Mouse (Mus musculus) neural tube, embryonic 12.5 days (tissue): ENCODE results near the gene Acoxl. TPM values are rescaled to one million over a fixed set of nuclear protein-coding genes. Genes with fewer than 3 reads are reported as not detected.

Experiments
- ATAC-seq: fragments of 200-750 bp; cut with Nextera tagmentation; 2 replicates; pipeline ENCODE4 v1.8.0; 2017; ENCODE audit warnings: low read depth, mild to moderate bottlenecking, moderate TSS enrichment, moderate library complexity; ENCODE audit not compliant: low FRiP score
- H3K27ac ChIP-seq: fragments of 300-500 bp; sonication (generic); 2 replicates; pipeline ENCODE4 v1.5.1; 2016
- H3K27me3 ChIP-seq: fragments of 300-500 bp; sonication (generic); replicated peaks from 2 replicates; pipeline ENCODE4 v1.6.1; 2016; ENCODE audit warnings: mild to moderate bottlenecking
- H3K36me3 ChIP-seq: fragments of 300-500 bp; sonication (generic); 2 replicates; pipeline ENCODE4 v1.6.1; 2016; ENCODE audit warnings: mild to moderate bottlenecking
- H3K4me1 ChIP-seq: fragments of 300-500 bp; sonication (generic); 2 replicates; pipeline ENCODE4 v1.6.1; 2016
- H3K4me2 ChIP-seq: fragments of 300-500 bp; sonication (generic); replicated peaks from 2 replicates; pipeline ENCODE4 v1.6.1; 2016; ENCODE audit warnings: mild to moderate bottlenecking
- H3K4me3 ChIP-seq: fragments of 300-500 bp; sonication (generic); 2 replicates; pipeline ENCODE4 v1.5.1; 2016
- H3K9ac ChIP-seq: fragments of 300-500 bp; sonication (generic); 2 replicates; pipeline ENCODE4 v1.6.1; 2016; ENCODE audit warnings: mild to moderate bottlenecking
- H3K9me3 ChIP-seq: fragments of 300-500 bp; sonication (generic); 2 replicates; pipeline ENCODE4 v1.6.1; 2016; ENCODE audit warnings: mild to moderate bottlenecking
- WGBS: fragments of 180-500 bp; shearing (Covaris S2); methylation state at CpG from one replicate; pipeline ENCODE4 v1.1.7; 2016; 5-methylcytosine and 5-hydroxymethylcytosine counted together
- polyA plus RNA-seq: library from polyadenylated mRNA; unstranded; fragments of >200 nt; fragmentation: Nextera tagmentation; extraction: Ambion mirVana; gene quantifications from 2 replicates; pipeline ENCODE4 v1.2.1, GENCODE M21; 2016

Gene Acoxl
- polyA plus RNA-seq, 1 experiment from 2014 or later: not detected

DNA sequence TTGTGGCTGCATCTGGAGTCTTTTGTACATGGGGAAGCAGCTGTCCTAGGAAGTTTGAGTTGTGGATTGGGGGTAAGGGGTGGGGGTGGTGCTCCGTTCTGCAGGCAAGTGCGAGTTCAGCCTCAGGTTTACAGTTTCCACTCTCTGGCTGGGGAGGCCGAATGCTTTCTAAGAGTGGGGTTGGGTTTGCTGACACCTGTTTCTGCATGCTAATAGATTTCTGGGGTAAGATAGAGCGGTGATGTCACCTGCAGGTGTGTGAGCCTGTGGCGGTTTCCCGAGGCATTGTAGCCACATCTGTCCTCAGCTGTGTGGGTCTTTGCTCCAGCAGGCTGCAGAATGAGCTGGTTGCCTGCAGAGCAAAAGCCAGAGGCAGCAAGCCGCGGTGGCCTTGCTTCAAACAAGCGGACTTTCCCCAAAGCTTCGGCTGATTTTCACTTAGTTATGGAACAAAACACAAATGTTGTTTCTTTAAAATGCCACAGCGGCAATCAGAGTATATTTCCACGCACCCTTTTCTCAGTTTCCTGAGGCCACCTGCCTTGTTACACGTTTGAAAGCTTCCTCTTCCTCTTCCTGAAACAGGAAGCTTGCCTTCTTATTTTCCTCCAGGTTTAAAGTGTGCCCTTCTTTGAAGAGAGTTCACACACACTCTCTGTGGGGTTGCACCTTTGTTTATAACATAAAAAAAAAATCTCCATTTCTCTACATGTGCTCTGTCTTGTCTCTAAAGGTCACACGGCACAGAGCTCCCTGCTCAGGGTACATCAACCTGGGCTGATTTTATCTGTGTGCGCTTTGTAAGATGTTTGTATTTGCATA lies 89.0 kb downstream of the Acoxl start:
- no peaks in the 10 kb centered on the region for H3K27me3 ChIP-seq
- no peak for ATAC-seq
- 31% methylated on average over 15 of the region's 15 CpGs for WGBS
- H3K4me3 ChIP-seq: no peak overlapping the region
- H3K4me2 ChIP-seq: no peak overlapping the region
- no peaks in the 10 kb centered on the region for H3K36me3 ChIP-seq
- no peak overlapping the region for H3K27ac ChIP-seq
- H3K4me1 ChIP-seq: peaks cover 17% of the 10 kb centered on the region
- H3K9ac ChIP-seq: no peak overlapping the region
- no peaks in the 10 kb centered on the region for H3K9me3 ChIP-seq

DNA sequence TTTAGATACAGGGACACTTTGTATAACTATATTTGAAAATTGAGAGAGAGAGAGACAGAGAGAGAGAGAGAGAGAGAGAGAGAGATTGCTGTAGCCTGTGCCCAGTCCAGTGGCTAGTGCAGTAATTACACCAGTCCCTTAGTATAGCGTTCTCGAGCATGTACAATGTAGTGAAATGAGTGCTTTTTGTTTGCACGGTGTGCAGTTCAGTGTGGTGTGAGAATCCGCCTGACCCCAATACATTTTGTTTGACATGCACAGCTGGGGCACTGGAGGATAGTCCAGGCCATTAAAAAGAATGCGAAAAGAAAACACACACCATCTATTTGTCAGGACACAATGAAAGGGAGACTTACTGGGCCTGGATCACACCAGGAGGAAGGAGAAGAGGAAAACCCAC lies 89.6 kb downstream of the Acoxl start:
- 8% methylated on average over 5 of the region's 5 CpGs for WGBS
- Histone ChIP-seq H3K4me3 (no peak overlapping the region), H3K4me1 (peaks cover 17% of the 10 kb centered on the region), H3K9me3 (no peaks in the 10 kb centered on the region), H3K27me3 (no peaks in the 10 kb centered on the region), H3K9ac (no peak overlapping the region), H3K4me2 (no peak overlapping the region), H3K36me3 (no peaks in the 10 kb centered on the region), H3K27ac (no peak overlapping the region)
- ATAC-seq: peak; percentile 25; the same call in 1 of the 2 replicates

DNA sequence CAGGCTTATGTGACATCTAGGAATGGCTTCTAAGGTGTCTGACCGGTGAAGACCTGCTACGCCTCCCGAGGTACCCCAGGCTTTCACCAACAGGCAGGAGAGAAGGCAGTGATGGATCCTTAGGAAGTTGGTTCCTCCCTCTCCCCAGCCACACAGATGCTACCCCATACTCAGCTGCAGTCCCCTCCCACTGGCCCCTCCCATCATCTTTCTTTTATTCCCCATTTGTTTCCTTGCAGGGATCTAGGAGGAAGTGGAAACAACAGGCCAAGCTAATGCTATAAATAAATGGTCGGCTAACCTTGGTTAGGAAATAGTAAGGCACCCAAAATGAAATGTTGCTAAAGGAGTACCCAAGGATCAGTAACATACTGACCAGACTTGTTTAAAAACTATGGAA lies 90.2 kb downstream of the Acoxl start:
- H3K27ac ChIP-seq: no peak overlapping the region
- no peak overlapping the region for H3K4me3 ChIP-seq
- ATAC-seq: no peak
- H3K9ac ChIP-seq: no peak overlapping the region
- no peaks in the 10 kb centered on the region for H3K27me3 ChIP-seq
- no peaks in the 10 kb centered on the region for H3K9me3 ChIP-seq
- H3K4me1 ChIP-seq: peaks cover 17% of the 10 kb centered on the region
- H3K36me3 ChIP-seq: no peaks in the 10 kb centered on the region
- no peak overlapping the region for H3K4me2 ChIP-seq
- 41% methylated on average over 4 of the region's 4 CpGs for WGBS

DNA sequence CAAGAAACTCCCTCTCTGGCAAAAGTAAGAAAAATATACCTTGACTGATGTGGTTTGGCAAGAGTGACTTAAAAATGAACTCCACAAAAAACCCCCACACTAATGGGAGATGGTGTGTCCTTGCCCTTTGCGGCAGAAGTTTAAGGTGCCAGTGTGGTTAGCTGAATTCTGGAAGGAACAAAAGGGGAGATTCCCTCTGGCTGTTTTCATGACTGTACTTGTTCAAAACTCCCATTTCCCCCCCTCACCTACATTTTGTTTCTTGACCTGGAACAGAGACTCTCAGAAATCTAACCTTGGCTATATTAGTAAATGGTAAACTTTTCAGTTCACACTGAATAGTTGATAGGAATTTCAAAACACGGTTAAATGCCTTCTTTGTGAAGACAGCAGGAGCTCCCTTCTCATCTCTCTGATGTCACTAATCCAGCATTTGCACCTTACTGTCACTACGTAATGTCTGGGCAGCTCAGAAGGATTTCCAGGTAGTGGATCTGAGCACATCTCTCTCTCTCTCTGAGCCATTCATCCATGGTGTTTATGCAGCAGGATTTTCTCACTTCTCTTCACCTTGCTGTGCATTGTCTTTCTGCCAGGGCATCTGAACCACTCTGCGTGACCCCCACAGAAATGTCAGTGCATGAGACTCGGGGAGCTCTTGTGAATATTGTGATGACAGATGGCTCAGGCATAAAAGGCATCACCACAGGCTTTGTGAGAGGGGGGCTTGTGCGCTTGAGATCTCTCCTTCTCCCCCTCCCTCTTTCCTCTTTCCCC lies 91.5 kb downstream of the Acoxl start:
- no peak overlapping the region for H3K9ac ChIP-seq
- H3K27me3 ChIP-seq: no peaks in the 10 kb centered on the region
- WGBS: 66% methylated on average over 6 of the region's 6 CpGs
- H3K36me3 ChIP-seq: no peaks in the 10 kb centered on the region
- H3K4me1 ChIP-seq: peaks cover 17% of the 10 kb centered on the region
- H3K4me3 ChIP-seq: no peak overlapping the region
- H3K9me3 ChIP-seq: no peaks in the 10 kb centered on the region
- no peak overlapping the region for H3K27ac ChIP-seq
- no peak for ATAC-seq
- H3K4me2 ChIP-seq: no peak overlapping the region

DNA sequence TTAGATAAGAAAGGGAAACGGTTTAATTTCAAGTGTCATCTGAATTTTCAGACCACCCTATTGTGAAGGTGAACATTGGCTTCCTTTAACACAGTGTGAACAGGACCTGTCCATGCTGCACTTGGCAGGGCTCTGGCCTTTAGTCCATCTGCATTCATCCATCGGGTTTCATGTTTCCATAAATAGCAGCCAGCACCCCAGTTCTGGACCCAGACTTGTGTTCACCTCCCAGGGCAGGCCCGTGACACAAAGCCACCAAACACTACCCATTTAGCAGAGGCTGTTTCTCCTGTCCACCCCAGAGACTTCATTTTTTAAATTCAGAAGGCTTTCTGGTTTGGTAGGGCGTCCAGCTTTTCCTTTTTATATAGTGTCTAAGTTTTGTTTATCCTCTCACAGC lies 92.9 kb downstream of the Acoxl start:
- peaks cover 17% of the 10 kb centered on the region for H3K4me1 ChIP-seq
- H3K9ac ChIP-seq: no peak overlapping the region
- H3K4me3 ChIP-seq: no peak overlapping the region
- H3K36me3 ChIP-seq: no peaks in the 10 kb centered on the region
- no peak overlapping the region for H3K27ac ChIP-seq
- no peaks in the 10 kb centered on the region for H3K9me3 ChIP-seq
- 84% methylated on average over 4 of the region's 4 CpGs for WGBS
- ATAC-seq: no peak
- H3K4me2 ChIP-seq: no peak overlapping the region
- H3K27me3 ChIP-seq: no peaks in the 10 kb centered on the region

DNA sequence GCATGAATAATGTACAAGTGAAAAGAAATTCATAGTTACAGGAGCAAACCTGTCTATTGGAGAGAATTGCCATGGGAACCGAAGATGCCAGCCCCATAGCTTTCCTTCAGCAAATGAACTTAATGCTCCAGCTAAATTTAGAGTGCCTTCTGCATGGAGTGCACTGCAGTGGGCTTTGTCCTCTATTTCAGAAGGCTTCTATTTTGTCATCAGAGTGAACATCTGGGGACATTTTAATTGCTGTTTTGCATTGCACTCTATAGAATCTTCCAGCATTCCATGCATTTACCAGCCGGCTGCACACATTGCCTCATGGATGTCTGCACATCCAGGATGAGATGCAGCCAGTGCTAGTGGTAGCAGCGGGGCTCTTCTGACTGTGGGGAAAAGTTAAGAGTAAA lies 94.9 kb downstream of the Acoxl start:
- Histone ChIP-seq H3K9ac (no peak overlapping the region), H3K27me3 (no peaks in the 10 kb centered on the region), H3K4me2 (no peak overlapping the region), H3K27ac (no peak overlapping the region), H3K4me3 (no peak overlapping the region), H3K36me3 (no peaks in the 10 kb centered on the region), H3K4me1 (peaks cover 4% of the 10 kb centered on the region), H3K9me3 (no peaks in the 10 kb centered on the region)
- WGBS: 85% methylated on average over 3 of the region's 3 CpGs
- no peak for ATAC-seq

DNA sequence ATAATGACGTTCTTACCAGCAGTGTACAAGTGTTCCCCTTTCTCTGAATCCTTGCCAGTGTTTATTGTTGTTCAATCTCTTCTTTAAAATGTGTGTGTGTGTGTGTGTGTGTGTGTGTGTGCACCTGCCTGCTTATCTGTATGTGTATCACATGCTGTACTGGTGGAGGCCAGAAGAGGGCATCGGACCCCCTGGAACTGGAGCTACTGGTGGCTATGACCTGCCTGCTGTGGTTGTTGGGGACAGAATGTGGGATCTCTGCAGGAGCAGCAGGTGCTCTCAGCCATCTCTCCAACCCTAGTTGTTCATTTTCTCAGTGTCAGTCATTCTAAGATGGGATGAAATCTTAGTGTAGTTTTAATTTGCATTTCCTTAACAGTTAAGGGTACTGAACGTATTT lies 98.4 kb downstream of the Acoxl start:
- no peaks in the 10 kb centered on the region for H3K4me1 ChIP-seq
- no peak overlapping the region for H3K4me2 ChIP-seq
- H3K9me3 ChIP-seq: no peaks in the 10 kb centered on the region
- no peak overlapping the region for H3K4me3 ChIP-seq
- H3K27ac ChIP-seq: no peak overlapping the region
- ATAC-seq: no peak
- H3K9ac ChIP-seq: no peak overlapping the region
- 94% methylated on average over 3 of the region's 3 CpGs for WGBS
- H3K36me3 ChIP-seq: no peaks in the 10 kb centered on the region
- no peaks in the 10 kb centered on the region for H3K27me3 ChIP-seq

DNA sequence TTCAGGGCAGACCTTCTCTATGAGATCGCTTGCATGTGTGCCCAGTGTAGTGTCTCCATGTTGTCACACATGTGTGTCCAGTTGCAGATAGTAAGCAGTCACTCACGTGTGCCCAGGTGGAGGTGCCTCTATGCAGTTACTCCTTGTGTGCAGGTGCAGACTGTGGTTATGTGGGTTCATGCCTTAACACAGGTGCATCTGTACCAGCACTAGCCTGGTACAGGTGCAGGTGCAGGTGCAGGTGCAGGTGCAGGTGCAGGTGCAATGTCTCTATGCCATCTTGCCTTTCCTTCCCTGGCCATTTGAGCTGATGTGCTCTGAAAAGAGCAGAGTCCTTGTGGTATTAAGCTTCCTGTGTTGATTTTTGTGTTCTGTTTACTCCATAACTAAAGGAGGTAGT lies 100.5 kb downstream of the Acoxl start:
- no peak for ATAC-seq
- 85% methylated on average over 2 of the region's 2 CpGs for WGBS
- no peak overlapping the region for H3K4me2 ChIP-seq
- no peak overlapping the region for H3K9ac ChIP-seq
- H3K27me3 ChIP-seq: no peaks in the 10 kb centered on the region
- H3K36me3 ChIP-seq: no peaks in the 10 kb centered on the region
- H3K4me3 ChIP-seq: no peak overlapping the region
- H3K9me3 ChIP-seq: no peaks in the 10 kb centered on the region
- no peak overlapping the region for H3K27ac ChIP-seq
- H3K4me1 ChIP-seq: no peaks in the 10 kb centered on the region

DNA sequence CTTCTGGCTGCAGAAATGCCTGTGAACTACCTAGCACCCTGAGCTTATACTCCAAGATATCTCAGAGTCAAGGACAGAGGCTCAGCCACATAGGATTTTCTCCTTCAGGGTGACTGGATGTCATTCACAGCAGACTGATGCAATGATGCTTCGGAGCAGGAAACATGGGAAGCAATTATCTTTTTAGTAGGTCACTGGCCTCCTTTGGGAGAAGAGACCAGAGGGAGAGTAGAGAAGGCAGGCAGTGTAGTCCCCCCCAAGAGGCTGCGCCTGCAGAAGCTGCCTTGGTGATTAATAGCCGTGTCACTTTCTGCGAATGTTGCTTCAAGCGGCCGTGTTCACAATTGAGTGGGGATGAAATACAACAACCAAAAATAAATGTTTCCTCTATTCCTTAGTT lies 121.9 kb downstream of the Acoxl start:
- H3K36me3 ChIP-seq: no peaks in the 10 kb centered on the region
- H3K27me3 ChIP-seq: no peaks in the 10 kb centered on the region
- 0 out of 2 replicates have a peak, but pooled peaks have one; percentile 44 for ATAC-seq
- no peak overlapping the region for H3K9ac ChIP-seq
- WGBS: 30% methylated on average over 6 of the region's 6 CpGs
- peak overlapping the region; percentile 32 for H3K4me2 ChIP-seq
- H3K4me3 ChIP-seq: no peak overlapping the region
- H3K9me3 ChIP-seq: no peaks in the 10 kb centered on the region
- no peak overlapping the region for H3K27ac ChIP-seq
- peaks cover 11% of the 10 kb centered on the region for H3K4me1 ChIP-seq

DNA sequence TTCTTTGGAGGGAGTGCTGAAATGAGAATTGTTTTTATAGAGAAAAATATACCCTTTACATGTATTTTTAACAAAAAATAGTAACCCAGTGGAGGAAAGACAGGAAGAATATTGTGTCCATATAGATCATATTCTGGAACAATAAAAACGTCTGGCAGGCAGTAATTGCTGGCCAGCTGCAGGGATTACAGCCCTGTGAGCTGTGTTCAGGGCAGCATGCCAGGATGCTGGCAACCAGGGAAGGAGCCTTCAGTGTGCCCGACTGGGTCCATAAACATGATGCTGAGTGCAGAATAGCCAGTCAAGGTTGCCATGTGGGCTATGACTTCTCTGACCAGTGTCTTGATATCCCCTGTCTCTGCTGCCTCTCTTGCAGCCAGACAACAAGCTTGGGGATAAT lies 122.5 kb downstream of the Acoxl start:
- no peak for ATAC-seq
- Histone ChIP-seq H3K27me3 (no peaks in the 10 kb centered on the region), H3K4me2 (no peak overlapping the region), H3K9me3 (no peaks in the 10 kb centered on the region), H3K36me3 (no peaks in the 10 kb centered on the region), H3K4me1 (peaks cover 11% of the 10 kb centered on the region), H3K27ac (0 out of 2 replicates have a peak overlapping the region, but pooled peaks have one; percentile 7), H3K9ac (no peak overlapping the region), H3K4me3 (no peak overlapping the region)
- 40% methylated on average over 2 of the region's 2 CpGs for WGBS

DNA sequence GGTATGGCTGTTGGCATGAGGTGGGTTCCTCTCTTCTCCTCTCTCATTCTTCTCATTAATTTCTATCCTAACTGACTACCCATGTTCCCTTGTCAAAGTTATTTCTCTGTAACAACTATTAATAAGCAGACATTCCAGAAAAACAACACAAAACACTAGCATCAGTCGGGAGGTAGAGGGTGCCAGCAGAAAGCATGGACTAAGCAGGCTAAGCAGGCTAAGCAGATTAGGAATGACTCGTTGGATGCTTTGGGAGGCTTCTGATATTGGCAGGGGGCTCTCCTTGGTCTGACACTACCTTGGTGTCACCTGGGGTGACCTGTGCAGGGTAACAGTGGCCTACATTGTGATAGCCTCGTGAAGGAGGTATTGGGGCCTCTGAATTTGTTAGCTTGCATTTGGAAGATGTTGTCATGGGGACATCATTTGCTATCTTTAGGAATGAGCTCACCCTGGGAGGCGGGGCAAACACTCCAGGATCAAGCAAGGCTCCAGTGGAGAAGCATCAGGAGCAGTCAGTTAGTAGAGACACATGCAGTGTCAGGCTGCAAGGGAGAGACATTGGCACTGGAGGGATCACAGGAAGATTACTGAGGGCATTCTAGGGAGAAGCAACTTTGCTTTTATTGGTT lies 123.2 kb downstream of the Acoxl start:
- H3K9ac ChIP-seq: no peak overlapping the region
- no peaks in the 10 kb centered on the region for H3K9me3 ChIP-seq
- WGBS: 63% methylated on average over 4 of the region's 4 CpGs
- H3K4me3 ChIP-seq: no peak overlapping the region
- ATAC-seq: no peak
- no peaks in the 10 kb centered on the region for H3K27me3 ChIP-seq
- peaks cover 11% of the 10 kb centered on the region for H3K4me1 ChIP-seq
- H3K4me2 ChIP-seq: no peak overlapping the region
- no peaks in the 10 kb centered on the region for H3K36me3 ChIP-seq
- H3K27ac ChIP-seq: no peak overlapping the region

DNA sequence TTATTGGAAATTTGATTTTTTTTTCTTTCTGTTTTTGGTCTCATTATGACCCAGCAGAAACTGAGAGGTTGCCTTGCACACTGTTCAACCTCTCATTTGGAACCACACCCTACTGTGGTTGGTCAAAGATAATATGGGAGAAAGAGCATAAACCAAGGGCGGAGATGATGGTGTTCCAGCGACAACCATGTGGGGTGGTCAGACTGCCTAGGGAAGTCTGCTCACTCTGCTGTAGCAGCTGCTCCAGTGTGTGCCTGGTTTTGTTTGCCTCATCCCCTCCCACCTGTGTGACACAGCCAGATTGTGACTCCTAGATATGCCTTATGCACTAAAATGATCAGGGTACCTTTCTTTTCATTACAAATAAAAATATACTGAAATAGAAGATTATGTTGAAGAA lies 130.3 kb downstream of the Acoxl start:
- ATAC-seq: no peak
- no peaks in the 10 kb centered on the region for H3K27me3 ChIP-seq
- H3K4me1 ChIP-seq: no peaks in the 10 kb centered on the region
- H3K9ac ChIP-seq: no peak overlapping the region
- H3K4me3 ChIP-seq: no peak overlapping the region
- no peak overlapping the region for H3K4me2 ChIP-seq
- no peaks in the 10 kb centered on the region for H3K9me3 ChIP-seq
- no peak overlapping the region for H3K27ac ChIP-seq
- WGBS: 95% methylated on average over 2 of the region's 2 CpGs
- H3K36me3 ChIP-seq: no peaks in the 10 kb centered on the region
